Mouse (Mus musculus): ENCODE data around the gene Hist3h2a. TPM values are rescaled to one million over a fixed set of nuclear protein-coding genes. Genes with fewer than 3 reads are reported as not detected.

The Hist3h2a gene
- polyA plus RNA-seq, 1 experiment from 2014 or later: 36.4 TPM

DNA sequence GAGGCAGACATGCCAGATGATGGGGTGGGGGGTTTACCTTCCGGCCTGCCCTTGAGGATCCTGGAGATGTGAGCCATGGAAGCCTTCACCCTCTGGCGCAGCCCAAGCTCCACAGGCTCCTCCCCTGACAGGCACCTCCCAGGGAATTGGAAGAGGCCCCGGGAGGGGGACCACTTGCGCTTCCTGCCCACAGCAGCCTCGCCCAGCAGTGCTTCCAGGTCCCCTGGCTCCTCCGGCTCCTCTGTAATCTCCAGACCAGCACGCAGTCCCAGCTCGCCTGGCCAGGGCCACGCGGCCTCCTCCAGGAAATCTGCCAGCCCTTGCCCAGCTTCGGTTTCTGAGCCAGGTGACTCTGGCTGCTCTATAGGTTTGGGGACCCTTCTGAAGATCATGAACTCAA is 44.7 kb downstream of the Hist3h2a start:
- Histone ChIP-seq H3K9me3 (replicated peaks) (no peaks in the 10 kb centered on the region), H3K4me1 (peaks cover 12% of the 10 kb centered on the region), H3K9ac (no peak overlapping the region), H3K27ac (no peak overlapping the region), H3K36me3 (no peaks in the 10 kb centered on the region), H3K4me2 (no peak overlapping the region), H3K4me3 (replicated peaks) (no peak overlapping the region), H3K27me3 (peaks cover 15% of the 10 kb centered on the region)
- ATAC-seq (replicated peaks; ENCODE audit: low FRiP score): no peak
- WGBS: 50% methylated on average over 11 of the region's 11 CpGs

DNA sequence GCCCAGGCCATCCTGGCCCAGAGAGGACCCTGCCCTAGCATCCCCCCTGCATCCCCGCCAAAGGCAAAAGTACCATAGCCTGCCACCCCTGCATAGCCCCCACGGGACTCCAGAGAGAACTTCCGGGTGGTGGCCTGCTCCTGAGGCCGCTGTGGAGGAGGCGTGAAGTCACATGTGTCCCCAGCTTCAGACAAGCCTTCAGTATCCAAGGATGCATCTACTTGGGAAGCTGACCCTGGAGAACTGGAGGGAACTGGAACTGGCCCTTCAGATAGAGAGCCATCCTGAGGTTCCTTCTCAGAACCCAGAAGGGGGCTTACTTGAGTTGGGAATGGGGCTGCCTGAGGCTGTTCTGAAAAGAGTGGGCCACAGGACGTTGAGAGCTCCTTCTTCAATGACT is 45.3 kb downstream of the Hist3h2a start:
- Histone ChIP-seq H3K36me3 (no peaks in the 10 kb centered on the region), H3K4me2 (no peak overlapping the region), H3K27ac (no peak overlapping the region), H3K9me3 (replicated peaks) (no peaks in the 10 kb centered on the region), H3K27me3 (peaks cover 8% of the 10 kb centered on the region), H3K4me3 (replicated peaks) (no peak overlapping the region), H3K4me1 (peaks cover 6% of the 10 kb centered on the region), H3K9ac (no peak overlapping the region)
- no peak for ATAC-seq (replicated peaks; ENCODE audit: low FRiP score)
- 77% methylated on average over 6 of the region's 6 CpGs for WGBS

DNA sequence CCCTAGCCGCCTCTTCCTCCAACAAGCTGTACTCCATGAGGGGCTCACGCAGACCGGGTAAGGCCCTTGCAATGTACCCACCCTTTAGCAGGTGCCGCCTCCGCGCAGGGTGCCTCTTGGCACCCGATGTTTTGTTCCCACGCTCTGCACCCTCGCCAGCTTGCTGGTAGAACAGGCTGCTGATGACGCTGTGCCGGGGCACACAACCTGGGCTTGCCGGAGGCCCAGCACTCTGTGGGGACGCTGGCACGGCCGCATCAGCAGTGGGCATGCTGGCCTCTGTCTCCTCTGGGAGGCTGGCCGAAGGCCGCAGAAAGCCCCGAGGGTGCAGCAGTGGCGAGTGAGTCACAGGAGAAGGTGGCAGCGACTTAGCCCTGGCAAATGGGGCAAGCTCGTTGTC is 46.1 kb downstream of the Hist3h2a start:
- Histone ChIP-seq H3K27me3 (no peaks in the 10 kb centered on the region), H3K4me1 (peaks cover 6% of the 10 kb centered on the region), H3K36me3 (no peaks in the 10 kb centered on the region), H3K27ac (no peak overlapping the region), H3K9ac (no peak overlapping the region), H3K4me2 (no peak overlapping the region), H3K9me3 (replicated peaks) (no peaks in the 10 kb centered on the region), H3K4me3 (replicated peaks) (no peak overlapping the region)
- ATAC-seq (replicated peaks; ENCODE audit: low FRiP score): no peak
- 92% methylated on average over 21 of the region's 21 CpGs for WGBS

DNA sequence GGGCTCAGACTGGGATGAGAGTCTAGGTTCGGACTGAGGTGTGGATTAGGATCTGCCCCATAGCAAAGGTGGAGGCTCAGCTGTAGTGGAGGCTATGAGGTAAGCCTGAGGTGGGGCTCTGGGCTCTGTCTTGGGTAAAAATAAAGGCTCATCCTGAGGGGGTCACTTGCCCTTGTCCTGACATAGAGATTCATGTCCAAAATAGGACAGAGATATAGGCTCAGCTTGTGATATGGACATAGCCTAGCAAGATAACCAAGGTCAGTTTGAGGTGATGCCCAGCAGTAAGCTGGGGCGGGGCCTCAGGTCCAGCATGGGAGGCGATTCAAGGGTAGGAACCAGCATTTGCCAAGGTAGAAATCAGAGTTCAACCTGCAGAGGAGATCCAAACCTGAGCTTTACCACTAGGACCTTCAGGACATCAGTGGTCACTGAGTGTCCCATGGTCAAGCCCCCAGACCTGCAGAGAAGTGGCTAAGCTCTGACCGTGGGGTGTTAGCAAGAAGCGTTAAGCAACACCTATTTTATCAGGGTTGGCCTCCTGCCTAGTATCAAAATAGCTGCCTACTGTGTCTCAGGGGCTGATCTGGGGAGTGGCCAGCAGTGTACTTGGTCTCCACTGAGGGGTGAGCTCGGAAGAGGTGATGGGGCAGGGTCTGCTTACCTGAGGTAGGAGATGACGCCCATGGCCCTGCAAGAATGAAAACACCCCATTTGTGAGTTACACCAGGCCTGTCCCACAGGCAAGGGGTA is 48.0 kb downstream of the Hist3h2a start:
- Histone ChIP-seq H3K9ac (no peak overlapping the region), H3K4me3 (replicated peaks) (no peak overlapping the region), H3K4me1 (peaks cover 6% of the 10 kb centered on the region), H3K9me3 (replicated peaks) (no peaks in the 10 kb centered on the region), H3K36me3 (no peaks in the 10 kb centered on the region), H3K4me2 (no peak overlapping the region), H3K27me3 (no peaks in the 10 kb centered on the region), H3K27ac (no peak overlapping the region)
- WGBS: 83% methylated on average over 7 of the region's 7 CpGs
- no peak for ATAC-seq (replicated peaks; ENCODE audit: low FRiP score)

Small RNAs within 50 kb of the gene (microRNA-seq; reads per million reads assigned to microRNA genes)
- not detected for gene Gm44313

Other genes starting within 250 kb of the Hist3h2a start
- gene Olfr318, start 230.7 kb upstream of the Hist3h2a start, polyA plus RNA-seq (2015; fragmentation: Nextera tagmentation; extraction: Ambion mirVana): not detected in 2 replicates
- not detected in 2 replicates for gene Olfr317, start 215.5 kb upstream of the Hist3h2a start, polyA plus RNA-seq (2015; fragmentation: Nextera tagmentation; extraction: Ambion mirVana)
- not detected in 2 replicates for gene Olfr316, start 202.0 kb upstream of the Hist3h2a start, polyA plus RNA-seq (2015; fragmentation: Nextera tagmentation; extraction: Ambion mirVana)
- not detected in 2 replicates for gene Olfr315, start 181.5 kb upstream of the Hist3h2a start, polyA plus RNA-seq (2015; fragmentation: Nextera tagmentation; extraction: Ambion mirVana)
- gene Olfr314, start 171.7 kb upstream of the Hist3h2a start, polyA plus RNA-seq (2015; fragmentation: Nextera tagmentation; extraction: Ambion mirVana): not detected in 2 replicates
- gene Fam183b, start 152.7 kb upstream of the Hist3h2a start, polyA plus RNA-seq (2015; fragmentation: Nextera tagmentation; extraction: Ambion mirVana): 0.35 and 0.63 TPM in 2 replicates
- not detected in 2 replicates for gene Olfr313, start 139.7 kb upstream of the Hist3h2a start, polyA plus RNA-seq (2015; fragmentation: Nextera tagmentation; extraction: Ambion mirVana)
- gene Olfr312, start 125.4 kb upstream of the Hist3h2a start, polyA plus RNA-seq (2015; fragmentation: Nextera tagmentation; extraction: Ambion mirVana): not detected in 2 replicates
- not detected in 2 replicates for gene Olfr311, start 115.4 kb upstream of the Hist3h2a start, polyA plus RNA-seq (2015; fragmentation: Nextera tagmentation; extraction: Ambion mirVana)
- gene Gm12258, start 107.5 kb upstream of the Hist3h2a start, polyA plus RNA-seq (2015; fragmentation: Nextera tagmentation; extraction: Ambion mirVana): 7.2 and 9.0 TPM in 2 replicates
- 8.8 and 9.9 TPM in 2 replicates for gene 2810021J22Rik, start 87.5 kb upstream of the Hist3h2a start, polyA plus RNA-seq (2015; fragmentation: Nextera tagmentation; extraction: Ambion mirVana)
- 5.2 and 6.9 TPM in 2 replicates for gene Zfp39, start 50.5 kb upstream of the Hist3h2a start, polyA plus RNA-seq (2015; fragmentation: Nextera tagmentation; extraction: Ambion mirVana)
- 0.10 and 0.30 TPM in 2 replicates for gene Btnl10, start 36.8 kb upstream of the Hist3h2a start, polyA plus RNA-seq (2015; fragmentation: Nextera tagmentation; extraction: Ambion mirVana)
- 243 and 247 TPM in 2 replicates for gene Rnf187, start 15.8 kb upstream of the Hist3h2a start, polyA plus RNA-seq (2015; fragmentation: Nextera tagmentation; extraction: Ambion mirVana)
- gene Hist3h2ba, start 5.8 kb upstream of the Hist3h2a start, polyA plus RNA-seq (2015; fragmentation: Nextera tagmentation; extraction: Ambion mirVana): 81.6 and 82.0 TPM in 2 replicates
- gene Trim17, start within 50 bp of the Hist3h2a start, polyA plus RNA-seq (2015; fragmentation: Nextera tagmentation; extraction: Ambion mirVana): 0.58 and 0.71 TPM in 2 replicates
- gene Trim11, start 23.4 kb downstream of the Hist3h2a start, polyA plus RNA-seq (2015; fragmentation: Nextera tagmentation; extraction: Ambion mirVana): 20.0 and 20.6 TPM in 2 replicates
- gene Obscn, start 181.7 kb downstream of the Hist3h2a start, polyA plus RNA-seq (2015; fragmentation: Nextera tagmentation; extraction: Ambion mirVana): 0.60 and 0.66 TPM in 2 replicates
- gene Iba57, start 209.1 kb downstream of the Hist3h2a start, polyA plus RNA-seq (2015; fragmentation: Nextera tagmentation; extraction: Ambion mirVana): 6.1 and 6.9 TPM in 2 replicates
- gene Gjc2, start 228.5 kb downstream of the Hist3h2a start, polyA plus RNA-seq (2015; fragmentation: Nextera tagmentation; extraction: Ambion mirVana): 0.22 and 0.27 TPM in 2 replicates
- 117 and 120 TPM in 2 replicates for gene Guk1, start 237.5 kb downstream of the Hist3h2a start, polyA plus RNA-seq (2015; fragmentation: Nextera tagmentation; extraction: Ambion mirVana)
- 99.6 and 102 TPM in 2 replicates for gene Mrpl55, start 247.8 kb downstream of the Hist3h2a start, polyA plus RNA-seq (2015; fragmentation: Nextera tagmentation; extraction: Ambion mirVana)

Measured in kidney, embryonic 15.5 days (tissue).